Mouse (Mus musculus): ENCODE measurements at regions not wholly inside any gene's neighbourhood (a gene's known extent, or its start where the extent isn't known, plus 50 kb on each side); places are given as distances from the start of the nearest gene placed in this dataset.

DNA sequence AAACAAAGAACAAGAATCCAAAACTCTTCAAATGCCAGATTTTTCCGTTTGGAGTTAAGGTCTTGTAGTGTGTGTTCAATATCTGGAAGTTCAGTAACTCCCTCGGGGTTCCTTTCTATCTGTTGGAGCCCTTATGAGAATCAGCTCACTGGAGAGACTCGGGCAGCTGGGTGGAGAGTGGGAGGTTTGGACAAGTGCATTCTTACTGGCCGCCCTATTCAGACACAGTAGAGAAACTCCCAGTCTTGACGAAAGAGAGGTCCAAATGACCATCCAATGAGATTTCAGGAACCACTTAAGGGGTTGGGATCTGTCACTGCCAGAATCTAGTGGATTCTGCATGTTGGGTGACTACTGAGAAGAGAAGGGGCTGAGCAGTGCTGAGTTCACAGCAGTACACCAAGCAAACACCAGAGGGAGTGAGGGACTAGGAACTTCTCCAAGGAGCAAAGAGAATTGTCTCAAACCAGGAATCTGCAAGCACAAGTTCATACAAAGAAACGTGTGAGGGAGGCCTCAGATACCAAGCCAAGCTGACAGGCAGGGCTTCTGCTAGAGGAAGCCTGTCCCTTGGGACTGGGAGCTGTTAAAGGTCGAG, 310.0 kb upstream of the Magi2 start:
- peak; percentile 58; the same call in 1 of the 2 replicates for ATAC-seq (ENCODE audit: insufficient read depth, low FRiP score, low read depth)
- Histone ChIP-seq H3K27ac (no peak overlapping the region), H3K36me3 (no peaks in the 10 kb centered on the region), H3K4me1 (no peaks in the 10 kb centered on the region), H3K4me3 (replicated peaks) (no peak overlapping the region), H3K27me3 (replicated peaks) (no peaks in the 10 kb centered on the region), H3K9ac (no peak overlapping the region), H3K4me2 (no peak overlapping the region), H3K9me3 (no peaks in the 10 kb centered on the region)
- 39% methylated on average over 7 of the region's 7 CpGs for WGBS

DNA sequence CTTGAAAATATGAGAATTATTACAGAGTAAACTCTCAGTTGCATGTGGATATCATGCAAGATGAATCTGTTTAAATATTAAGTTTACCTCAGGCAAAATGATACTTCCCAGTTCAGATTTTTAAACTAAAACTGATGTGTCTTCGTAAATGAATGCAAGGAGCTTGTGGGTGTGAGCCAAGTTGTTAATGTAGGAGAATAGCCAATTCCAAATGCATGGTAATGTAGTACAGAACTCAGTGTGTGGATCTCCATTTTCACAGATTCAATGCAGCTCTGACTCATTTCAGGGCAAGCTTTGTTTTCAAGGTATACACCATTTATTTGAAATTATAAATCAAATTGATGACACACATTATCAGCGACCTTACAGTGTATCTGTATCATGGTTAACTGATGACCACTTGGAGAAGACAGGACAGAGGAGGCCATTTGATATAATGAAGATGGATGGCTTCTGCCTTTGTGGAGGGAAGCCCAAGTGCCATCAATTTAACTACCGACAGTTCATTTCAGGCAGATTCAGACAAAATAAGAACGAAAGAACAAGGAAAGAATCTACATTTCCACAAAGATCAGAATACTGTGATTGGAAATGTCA, 272.9 kb upstream of the Magi2 start:
- Histone ChIP-seq H3K27me3 (replicated peaks) (no peaks in the 10 kb centered on the region), H3K4me2 (no peak overlapping the region), H3K27ac (no peak overlapping the region), H3K36me3 (no peaks in the 10 kb centered on the region), H3K4me1 (no peaks in the 10 kb centered on the region), H3K4me3 (replicated peaks) (no peak overlapping the region), H3K9me3 (no peaks in the 10 kb centered on the region), H3K9ac (no peak overlapping the region)
- 38% methylated on average over 4 of the region's 4 CpGs for WGBS
- no peak for ATAC-seq (ENCODE audit: insufficient read depth, low FRiP score, low read depth)

Measured in stomach, embryonic 15.5 days (tissue).